Mouse (Mus musculus) kidney, embryonic 15.5 days (tissue): ENCODE results near the gene L3mbtl3. TPM values are rescaled to one million over a fixed set of nuclear protein-coding genes. Genes with fewer than 3 reads are reported as not detected.
A peak's percentile ranks its signal among the peaks of the same experiment; 100 is the strongest.

Experiments used
- ATAC-seq: fragments of 200-750 bp; cut with Nextera tagmentation; replicated peaks from 2 replicates; pipeline ENCODE4 v1.8.0; 2017; ENCODE audit warnings: moderate TSS enrichment; ENCODE audit not compliant: low FRiP score
- H3K27ac ChIP-seq: fragments of 300-500 bp; sonication (generic); 2 replicates; pipeline ENCODE4 v1.5.1; 2015; ENCODE audit warnings: mild to moderate bottlenecking, inconsistent platforms
- H3K27me3 ChIP-seq: fragments of 300-500 bp; sonication (generic); 2 replicates; pipeline ENCODE4 v1.6.1; 2015; ENCODE audit warnings: inconsistent platforms
- H3K36me3 ChIP-seq: fragments of 300-500 bp; sonication (generic); 2 replicates; pipeline ENCODE4 v1.6.1; 2015; ENCODE audit warnings: inconsistent platforms
- H3K4me1 ChIP-seq: fragments of 300-500 bp; sonication (generic); 2 replicates; pipeline ENCODE4 v1.6.1; 2015; ENCODE audit warnings: inconsistent platforms
- H3K4me2 ChIP-seq: fragments of 300-500 bp; sonication (generic); 2 replicates; pipeline ENCODE4 v1.6.1; 2015; ENCODE audit warnings: moderate library complexity, mild to moderate bottlenecking, inconsistent platforms
- H3K4me3 ChIP-seq: fragments of 300-500 bp; sonication (generic); replicated peaks from 2 replicates; pipeline ENCODE4 v1.5.1; 2015; ENCODE audit warnings: mild to moderate bottlenecking, inconsistent platforms
- H3K9ac ChIP-seq: fragments of 300-500 bp; sonication (generic); 2 replicates; pipeline ENCODE4 v1.6.1; 2015; ENCODE audit warnings: mild to moderate bottlenecking, inconsistent platforms
- H3K9me3 ChIP-seq: fragments of 300-500 bp; sonication (generic); replicated peaks from 2 replicates; pipeline ENCODE4 v1.6.1; 2016; ENCODE audit warnings: inconsistent platforms
- WGBS: fragments of 180-500 bp; shearing (Covaris S2); methylation state at CpG from one replicate; pipeline ENCODE4 v1.1.7; 2015; ENCODE audit warnings: mixed read lengths; 5-methylcytosine and 5-hydroxymethylcytosine counted together
- polyA plus RNA-seq: library from polyadenylated mRNA; unstranded; fragments of >200 nt; fragmentation: Nextera tagmentation; extraction: Ambion mirVana; gene quantifications from 2 replicates; pipeline ENCODE4 v1.2.1, GENCODE M21; 2015

Gene L3mbtl3
- polyA plus RNA-seq: 12.7 and 13.2 TPM in 2 replicates

DNA sequence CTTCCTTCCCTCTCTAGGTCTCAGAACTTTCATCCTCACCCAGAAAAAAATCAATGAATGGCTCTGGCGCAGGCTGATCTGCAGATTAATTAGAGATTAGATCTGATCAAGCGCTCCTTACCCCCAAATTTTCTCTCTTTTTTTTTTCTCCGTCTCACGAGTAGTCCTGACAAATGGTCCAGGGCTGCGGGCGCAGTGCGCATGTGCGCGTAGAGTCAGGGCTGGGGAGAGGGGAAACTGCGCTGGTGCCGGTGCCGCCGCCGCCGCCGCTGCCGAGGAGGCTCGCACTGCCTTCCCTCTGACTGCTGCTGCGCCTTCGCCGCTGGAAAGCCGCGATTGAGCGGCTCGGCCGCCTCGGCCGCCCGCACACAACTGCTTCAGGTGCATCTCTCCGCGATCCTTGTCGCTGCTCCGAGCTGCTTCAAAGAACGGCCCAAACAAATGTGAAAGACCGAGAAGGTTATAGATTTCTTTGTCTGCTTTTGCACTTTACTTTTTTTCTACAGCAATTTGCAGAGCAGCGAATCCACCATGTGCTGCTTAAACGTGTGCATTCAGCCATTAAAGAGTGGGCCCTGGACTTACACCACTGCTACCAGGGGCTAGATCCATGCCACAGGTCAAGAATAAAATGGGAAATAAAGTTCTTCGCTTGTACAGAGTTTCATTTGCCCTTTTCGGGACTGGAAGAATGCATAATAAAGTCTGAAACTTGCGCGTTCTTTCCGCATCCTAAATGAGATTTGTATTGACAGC lies at the start of gene L3mbtl3:
L3mbtl3 (minus strand) TSS at position 182 of the 756 bp plus-strand sequence.
- Histone ChIP-seq H3K36me3 (no peaks in the 10 kb centered on the region), H3K9me3 (no peaks in the 10 kb centered on the region), H3K9ac (peak within 1 kb of the TSS; percentile 91), H3K4me3 (peak within 1 kb of the TSS; percentile 93), H3K27me3 (no peaks in the 10 kb centered on the region), H3K27ac (peak within 1 kb of the TSS; percentile 95), H3K4me1 (peaks cover 18% of the 10 kb centered on the region), H3K4me2 (peak within 1 kb of the TSS; percentile 90)
- ATAC-seq: peak; percentile 80
- WGBS: 1% methylated on average over 42 of the region's 42 CpGs

DNA sequence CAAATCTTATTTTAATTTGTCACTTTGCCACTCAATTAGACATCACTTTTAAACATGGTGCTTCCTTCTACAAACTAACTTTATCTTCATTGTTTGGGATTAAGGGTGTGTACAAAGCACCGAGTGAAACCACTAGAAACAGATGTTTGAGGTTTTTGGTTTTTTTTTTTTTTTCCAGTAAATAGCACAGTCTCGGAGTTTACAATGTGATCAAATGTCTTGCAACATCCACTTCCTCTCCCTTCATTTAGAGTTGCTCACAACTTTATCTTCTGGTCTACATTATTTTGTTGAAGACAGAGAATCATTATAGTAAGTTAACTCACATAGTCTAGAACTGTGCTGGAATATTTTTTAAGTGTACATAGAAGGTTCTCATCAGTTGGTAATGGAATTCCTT lies 45.4 kb upstream of the L3mbtl3 start:
- H3K4me3 ChIP-seq: no peak overlapping the region
- H3K9me3 ChIP-seq: no peaks in the 10 kb centered on the region
- no peaks in the 10 kb centered on the region for H3K4me1 ChIP-seq
- no peaks in the 10 kb centered on the region for H3K27me3 ChIP-seq
- no peak overlapping the region for H3K9ac ChIP-seq
- no peak overlapping the region for H3K27ac ChIP-seq
- 67% methylated on average over 2 of the region's 2 CpGs for WGBS
- H3K36me3 ChIP-seq: no peaks in the 10 kb centered on the region
- no peak for ATAC-seq
- H3K4me2 ChIP-seq: no peak overlapping the region

GRCm38 (mm10) chr10:26388656-26389055 lies 12.9 kb upstream of the L3mbtl3 start:
- no peak overlapping the region for H3K4me2 ChIP-seq
- no peak overlapping the region for H3K4me3 ChIP-seq
- H3K9ac ChIP-seq: no peak overlapping the region
- H3K36me3 ChIP-seq: no peaks in the 10 kb centered on the region
- H3K27me3 ChIP-seq: no peaks in the 10 kb centered on the region
- ATAC-seq: no peak
- H3K27ac ChIP-seq: no peak overlapping the region
- no peaks in the 10 kb centered on the region for H3K4me1 ChIP-seq
- H3K9me3 ChIP-seq: no peaks in the 10 kb centered on the region

- H3K36me3 ChIP-seq: no peaks in the 10 kb centered on the region
- 84% methylated on average over 6 of the region's 6 CpGs for WGBS
- H3K9me3 ChIP-seq: no peaks in the 10 kb centered on the region
- no peak overlapping the region for H3K27ac ChIP-seq
- no peak overlapping the region for H3K4me2 ChIP-seq
- no peaks in the 10 kb centered on the region for H3K27me3 ChIP-seq
- no peak overlapping the region for H3K4me3 ChIP-seq
- ATAC-seq: no peak
- peaks cover 10% of the 10 kb centered on the region for H3K4me1 ChIP-seq
- H3K9ac ChIP-seq: no peak overlapping the region
Observed at GRCm38 (mm10) chr10:26377332-26377602, 1.5 kb upstream of the L3mbtl3 start.

- no peaks in the 10 kb centered on the region for H3K9me3 ChIP-seq
- H3K27ac ChIP-seq: peak overlapping the region; percentile 95; the same call in 1 of the 2 replicates
- H3K4me1 ChIP-seq: peaks cover 13% of the 10 kb centered on the region
- peak overlapping the region; percentile 90 for H3K4me2 ChIP-seq
- peak overlapping the region; percentile 93 for H3K4me3 ChIP-seq
- no peaks in the 10 kb centered on the region for H3K36me3 ChIP-seq
- WGBS: 34% methylated on average over 10 of the region's 10 CpGs
- H3K9ac ChIP-seq: peak overlapping the region; percentile 91; the same call in 1 of the 2 replicates
- no peaks in the 10 kb centered on the region for H3K27me3 ChIP-seq
- ATAC-seq: no peak
Observed at GRCm38 (mm10) chr10:26376546-26377331, 968 bp upstream of the L3mbtl3 start.

GRCm38 (mm10) chr10:26375351-26375751 lies 420 bp downstream of the L3mbtl3 start:
- Histone ChIP-seq H3K27me3 (no peaks in the 10 kb centered on the region), H3K4me1 (peaks cover 18% of the 10 kb centered on the region), H3K4me2 (peak overlapping the region; percentile 90), H3K36me3 (no peaks in the 10 kb centered on the region), H3K9ac (peak overlapping the region; percentile 91), H3K4me3 (peak overlapping the region; percentile 93), H3K27ac (peak overlapping the region; percentile 95), H3K9me3 (no peaks in the 10 kb centered on the region)
- WGBS: under 1% methylated on average over 24 of the region's 30 CpGs
- peak; percentile 19 for ATAC-seq

GRCm38 (mm10) chr10:26374436-26375311 lies 1.1 kb downstream of the L3mbtl3 start:
- 0% methylated on average over 74 of the region's 101 CpGs for WGBS
- Histone ChIP-seq H3K36me3 (no peaks in the 10 kb centered on the region), H3K4me3 (peak overlapping the region; percentile 93), H3K27me3 (no peaks in the 10 kb centered on the region), H3K9me3 (no peaks in the 10 kb centered on the region), H3K27ac (peak overlapping the region; percentile 95), H3K4me2 (peak overlapping the region; percentile 90), H3K4me1 (peaks cover 18% of the 10 kb centered on the region), H3K9ac (peak overlapping the region; percentile 91)
- ATAC-seq: peak; percentile 65

GRCm38 (mm10) chr10:26373951-26374435 lies 1.8 kb downstream of the L3mbtl3 start:
- H3K27me3 ChIP-seq: no peaks in the 10 kb centered on the region
- H3K4me2 ChIP-seq: peak overlapping the region; percentile 90
- no peaks in the 10 kb centered on the region for H3K9me3 ChIP-seq
- peak overlapping the region; percentile 93 for H3K4me3 ChIP-seq
- WGBS: under 1% methylated on average over 71 of the region's 71 CpGs
- ATAC-seq: peak; percentile 59
- H3K9ac ChIP-seq: peak overlapping the region; percentile 91
- peaks cover 18% of the 10 kb centered on the region for H3K4me1 ChIP-seq
- peaks cover 2% of the 10 kb centered on the region; the same call in 1 of the 2 replicates for H3K36me3 ChIP-seq
- peak overlapping the region; percentile 95 for H3K27ac ChIP-seq

DNA sequence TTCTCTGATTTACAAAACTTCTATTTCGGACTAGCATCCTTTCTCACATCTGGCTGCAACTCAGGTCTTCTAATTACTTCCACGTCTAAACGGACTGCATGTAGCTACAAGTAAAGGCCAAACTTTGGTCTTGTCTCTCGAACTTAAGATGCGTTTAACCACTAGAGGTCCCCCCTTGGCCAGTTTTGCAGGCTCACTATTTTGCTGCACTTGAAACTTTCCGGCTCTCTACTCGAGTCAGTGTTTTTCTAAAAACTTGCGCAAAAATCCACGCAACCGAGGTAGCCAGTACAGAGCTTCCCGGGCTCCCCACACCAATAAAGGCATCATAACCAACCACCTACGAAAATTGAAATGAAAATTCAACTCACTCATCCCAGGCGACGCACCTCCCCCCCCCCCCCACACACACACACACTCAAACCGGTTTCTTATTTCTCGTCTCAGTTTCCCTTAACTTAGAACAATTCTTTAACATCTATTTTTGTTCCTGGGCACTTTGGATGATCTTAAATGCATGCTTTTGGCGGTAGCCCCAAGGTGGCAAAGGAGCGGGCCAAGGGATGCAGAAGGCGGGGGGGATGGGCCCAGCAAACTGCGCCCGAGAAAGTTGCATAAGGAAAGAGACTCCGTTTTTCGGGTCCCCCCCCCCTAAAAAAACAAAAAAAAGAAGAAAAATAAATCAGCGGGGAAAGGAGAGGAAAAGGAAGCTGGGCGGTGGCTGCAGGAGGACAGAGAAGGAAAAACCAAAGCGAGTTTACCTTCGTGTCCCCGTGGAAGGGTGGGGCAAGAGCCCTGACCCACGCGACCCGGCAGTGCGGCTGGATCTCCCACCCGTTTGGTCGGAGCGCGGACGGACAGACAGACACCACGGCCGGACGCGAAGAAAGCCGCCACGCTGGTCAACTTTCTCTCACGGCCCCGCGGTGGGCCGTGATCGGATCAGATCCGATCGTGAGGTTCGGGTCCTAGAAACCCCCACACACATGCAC lies 2.5 kb downstream of the L3mbtl3 start:
- ATAC-seq: peak; percentile 40
- peak overlapping the region; percentile 91 for H3K9ac ChIP-seq

DNA sequence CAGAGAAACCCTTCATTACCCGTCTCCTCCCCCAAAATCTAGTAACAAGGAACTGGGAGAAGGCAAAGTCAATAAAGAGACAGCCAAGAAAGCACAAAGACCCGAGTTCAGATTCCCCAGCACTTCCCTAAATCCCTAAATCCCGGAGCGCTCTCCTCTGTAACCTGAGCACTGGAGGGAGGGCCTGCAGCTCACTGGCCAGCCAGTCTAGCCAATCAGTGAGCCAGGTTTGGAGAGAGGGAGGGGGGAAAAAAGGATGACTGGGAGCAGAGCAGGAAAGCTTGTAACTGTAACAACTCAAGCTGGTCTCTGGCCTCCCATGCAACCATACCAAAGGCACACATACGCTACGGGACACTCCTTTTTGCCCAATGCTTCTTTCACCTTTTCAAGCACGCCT lies 4.4 kb downstream of the L3mbtl3 start:
- WGBS: 71% methylated on average over 7 of the region's 7 CpGs

More for the DNA sequence above, 2.5 kb downstream of the L3mbtl3 start:
- Histone ChIP-seq H3K4me2 (peak overlapping the region; percentile 90), H3K27ac (peak overlapping the region; percentile 95), H3K4me3 (peak overlapping the region; percentile 93), H3K36me3 (peaks cover 6% of the 10 kb centered on the region), H3K9me3 (no peaks in the 10 kb centered on the region), H3K4me1 (peaks cover 18% of the 10 kb centered on the region), H3K27me3 (no peaks in the 10 kb centered on the region)
- WGBS: under 1% methylated on average over 51 of the region's 51 CpGs

GRCm38 (mm10) chr10:26364942-26365341 lies 10.8 kb downstream of the L3mbtl3 start:
- H3K4me3 ChIP-seq: no peak overlapping the region
- no peaks in the 10 kb centered on the region for H3K27me3 ChIP-seq
- no peak for ATAC-seq
- no peak overlapping the region for H3K4me2 ChIP-seq
- no peak overlapping the region for H3K9ac ChIP-seq
- no peaks in the 10 kb centered on the region for H3K9me3 ChIP-seq
- peaks cover 22% of the 10 kb centered on the region for H3K36me3 ChIP-seq
- WGBS: 92% methylated on average over 2 of the region's 2 CpGs
- no peak overlapping the region for H3K27ac ChIP-seq
- no peaks in the 10 kb centered on the region for H3K4me1 ChIP-seq

More for the DNA sequence above, 4.4 kb downstream of the L3mbtl3 start:
- Histone ChIP-seq H3K4me1 (peaks cover 13% of the 10 kb centered on the region), H3K36me3 (peaks cover 22% of the 10 kb centered on the region), H3K9me3 (no peaks in the 10 kb centered on the region), H3K27me3 (no peaks in the 10 kb centered on the region), H3K9ac (no peak overlapping the region), H3K4me2 (no peak overlapping the region), H3K4me3 (no peak overlapping the region), H3K27ac (no peak overlapping the region)
- no peak for ATAC-seq
